16 mouse cellular contexts compared by ENCODE assay signal in genomic region chr10:121040911-121041310, GRCm38 (mm10). TPM values are rescaled to one million over a fixed set of nuclear protein-coding genes. Genes with fewer than 3 reads are reported as not detected.
DNase-seq lines count a peak whose midpoint lies in the region; ATAC-seq and TF ChIP-seq lines count a peak whose summit lies in the region.
"Had no signal": no experiment of that assay in that cellular context is flagged by ENCODE, and none has a peak within 500 bp of the region (broad histone marks: within the 10 kb centered on the region; RNA-seq: fewer than 3 reads in every experiment).

No protein-coding gene starts in this region.

- peak; percentile 25 to 55 for DNase-seq in cerebellum, postnatal 14 days
- no peak for DNase-seq in cerebellum, adult 2 months
- DNase-seq in left cerebral cortex, postnatal 4 days: peak; percentile 68
- DNase-seq in left cerebral cortex, postnatal 25 days (ENCODE audit: low spot score in 2 of 2): no peak
- DNase-seq in hindbrain, embryonic 14.5 days (ENCODE audit: low spot score): no peak
- DNase-seq in limb, embryonic 14.5 days (ENCODE audit: low spot score): peak; percentile 61
- no peak for DNase-seq in gastrocnemius, adult 18-20 months (ENCODE audit: low spot score)
- DNase-seq in layer of hippocampus, adult 2 months (ENCODE audit: low spot score in 2 of 2): no peak
- DNase-seq: cerebellum, adult 8-10 months; gastrocnemius, adult 2 months; heart, postnatal 10 days; kidney, adult 9 months; lung, postnatal 4 days; thymus, postnatal 4 days had no signal

- no peaks in the 10 kb centered on the region for H3K4me1 ChIP-seq in cerebellum, adult 2 months (ENCODE audit: control insufficient read depth, insufficient read depth, low read length)
- no peaks in the 10 kb centered on the region for H3K4me1 ChIP-seq in hindbrain, embryonic 14.5 days (replicated peaks; ENCODE audit: control insufficient read depth, insufficient read depth, low read length)
- H3K4me1 ChIP-seq in limb, embryonic 14.5 days (ENCODE audit: control insufficient read depth, insufficient read depth, low read length): peaks cover 21% of the 10 kb centered on the region

- TF ChIP-seq POLR2A in cerebellum, adult 2 months (IDR thresholded peaks at IDR 0.05; ENCODE audit: borderline replicate concordance, insufficient read depth, low read length): no peak
- no peak for TF ChIP-seq POLR2A in limb, embryonic 14.5 days (IDR thresholded peaks at IDR 0.05; ENCODE audit: borderline replicate concordance, extremely low read depth, insufficient read depth, insufficient read length)

- no peaks in the 10 kb centered on the region for H3K9me3 ChIP-seq in hindbrain, embryonic 14.5 days (ENCODE audit: control insufficient read depth, low read length)
- H3K9me3 ChIP-seq in limb, embryonic 14.5 days (ENCODE audit: control insufficient read depth, low read length): no peaks in the 10 kb centered on the region

- WGBS in cerebellum, adult 2 months: 29% methylated on average over 14 of the region's 14 CpGs
- 73% methylated on average over 14 of the region's 14 CpGs for WGBS in hindbrain, embryonic 14.5 days
- 25% methylated on average over 14 of the region's 14 CpGs for WGBS in limb, embryonic 14.5 days

- ATAC-seq in hindbrain, embryonic 14.5 days (ENCODE audit: low FRiP score): 0 out of 2 replicates have a peak, but pooled peaks have one; percentile 31
- ATAC-seq in limb, embryonic 14.5 days (ENCODE audit: low FRiP score, low read depth): peak; percentile 67; the same call in 1 of the 2 replicates
- ATAC-seq: midbrain, embryonic 16.5 days had no signal

- no peak for TF ChIP-seq CTCF in cerebellum, adult 2 months (IDR thresholded peaks at IDR 0.05; ENCODE audit: borderline replicate concordance, insufficient read depth, low read depth, low read length)
- no peak for TF ChIP-seq CTCF in layer of hippocampus, adult 2 months (conservative IDR thresholded peaks at IDR 0.05)

- no peak overlapping the region for H3K27ac ChIP-seq in cerebellum, adult 2 months (ENCODE audit: insufficient read depth, low read length)
- H3K27ac ChIP-seq in hindbrain, embryonic 14.5 days: no peak overlapping the region
- H3K27ac ChIP-seq in limb, embryonic 14.5 days (replicated peaks; ENCODE audit: low read depth, low read length): no peak overlapping the region
- no peak overlapping the region for H3K27ac ChIP-seq in layer of hippocampus, adult 2 months
- H3K27ac ChIP-seq: gastrocnemius, adult 2 months had no signal

- H3K4me2 ChIP-seq in hindbrain, embryonic 14.5 days (replicated peaks): no peak overlapping the region
- H3K4me2 ChIP-seq in limb, embryonic 14.5 days (replicated peaks; ENCODE audit: low read depth, low read length, severe bottlenecking): peak overlapping the region; percentile 2

- no peaks in the 10 kb centered on the region; the same call in 1 of the 2 replicates for H3K27me3 ChIP-seq in cerebellum, adult 2 months (ENCODE audit: control insufficient read depth, insufficient read depth, low read length)
- H3K27me3 ChIP-seq in hindbrain, embryonic 14.5 days (ENCODE audit: control insufficient read depth, insufficient read depth, low read length): peaks cover 12% of the 10 kb centered on the region
- H3K27me3 ChIP-seq in limb, embryonic 14.5 days (ENCODE audit: control insufficient read depth, insufficient read depth, low read length): no peaks in the 10 kb centered on the region

- no peak overlapping the region for H3K4me3 ChIP-seq in cerebellum, adult 2 months (replicated peaks; ENCODE audit: insufficient read depth, low read depth, low read length)
- H3K4me3 ChIP-seq in hindbrain, embryonic 14.5 days (replicated peaks; ENCODE audit: low read length): no peak overlapping the region
- no peak overlapping the region for H3K4me3 ChIP-seq in limb, embryonic 14.5 days (replicated peaks; ENCODE audit: low read length)
- no peak overlapping the region for H3K4me3 ChIP-seq in layer of hippocampus, adult 2 months
- H3K4me3 ChIP-seq: erythroblast, embryonic 14.5 days; gastrocnemius, adult 2 months had no signal

- intact Hi-C loops in left cerebral cortex, postnatal 4 days (cut with DNase I): no loop called here
- intact Hi-C loops in left cerebral cortex, postnatal 25 days (cut with DNase I): no loop called here

- H3K36me3 ChIP-seq in hindbrain, embryonic 14.5 days (replicated peaks; ENCODE audit: control insufficient read depth, insufficient read depth): no peaks in the 10 kb centered on the region
- H3K36me3 ChIP-seq in limb, embryonic 14.5 days (ENCODE audit: control insufficient read depth, insufficient read depth, low read length): no peaks in the 10 kb centered on the region

- H3K9ac ChIP-seq in hindbrain, embryonic 14.5 days: no peak overlapping the region
- H3K9ac ChIP-seq in limb, embryonic 14.5 days (ENCODE audit: low read depth, low read length, severe bottlenecking): no peak overlapping the region

RNA-seq across cellular contexts. Expression of gene Wif1, which starts 7.2 kb away (rescaled TPM):
- polyA plus RNA-seq in cerebellum, adult 2 months (2012; rRNA removed): 1.1 and 2.3 TPM in 2 replicates
- total RNA-seq in left cerebral cortex, postnatal 4 days (2021): 1 to 10 TPM; 1.8 to 2.1 TPM
- total RNA-seq in left cerebral cortex, postnatal 25 days (2021): 1 to 10 TPM; 1.7 to 1.9 TPM
- 6.1 and 7.4 TPM in 2 replicates for polyA plus RNA-seq in hindbrain, embryonic 14.5 days (2014; fragmentation: Nextera tagmentation; extraction: Ambion mirVana)
- 54.3 and 63.7 TPM in 2 replicates for polyA plus RNA-seq in limb, embryonic 14.5 days (2012; rRNA removed)
- polyA plus RNA-seq in limb, embryonic 14.5 days (2014; fragmentation: Nextera tagmentation; extraction: Ambion mirVana): 75.1 and 81.1 TPM in 2 replicates
- total RNA-seq in gastrocnemius, adult 18-20 months (2021): 1 to 10 TPM in 1 of 2 experiments, under 1 TPM in 1; 0.94 to 2.0 TPM
- 1 to 10 TPM in 1 of 2 experiments, under 1 TPM in 1; 0.82 to 1.0 TPM for total RNA-seq in layer of hippocampus, adult 2 months (2021)
- polyA plus RNA-seq: erythroblast, embryonic 14.5 days had no signal

Comparison
In these comparisons a context has a peak if more than half of its experiments do, and no peak if none do; other contexts are left out.
1. DNase-seq: peak in cerebellum, postnatal 14 days (2 of 2), left cerebral cortex, postnatal 4 days (single experiment) and limb, embryonic 14.5 days (single experiment); none in cerebellum, adult 2 months (0 of 2), left cerebral cortex, postnatal 25 days (0 of 2), hindbrain, embryonic 14.5 days (single experiment), gastrocnemius, adult 18-20 months (single experiment) and layer of hippocampus, adult 2 months (0 of 2).